Mouse (Mus musculus) urinary bladder, postnatal 36 days (tissue): ENCODE data around the gene Rxra.

Experiments
- DNase-seq, 2 experiments: peaks; one replicate each; pipeline ENCODE4 v3.0.0; 2022; ENCODE audit warnings: low spot score in 2 of 2, mixed read lengths in 1 of 2

Gene Rxra

GRCm38 (mm10) chr2:27738396-27738795, 62.2 kb downstream of the Rxra start:
- no peak for DNase-seq

- DNase-seq: peak; percentile 85 to 87
Observed at GRCm38 (mm10) chr2:27740091-27740608, 63.9 kb downstream of the Rxra start.

GRCm38 (mm10) chr2:27743177-27743576, 66.9 kb downstream of the Rxra start:
- DNase-seq: no peak

- DNase-seq: no peak
Observed at GRCm38 (mm10) chr2:27743863-27744611, 67.8 kb downstream of the Rxra start.

- DNase-seq: peak; percentile 86 to 90
Observed at GRCm38 (mm10) chr2:27744612-27745351, 68.5 kb downstream of the Rxra start.

- DNase-seq: peak; percentile 66 to 78
Observed at GRCm38 (mm10) chr2:27745673-27746620, 69.7 kb downstream of the Rxra start.

GRCm38 (mm10) chr2:27746854-27747253, 70.6 kb downstream of the Rxra start:
- DNase-seq: no peak

- no peak for DNase-seq
Observed at GRCm38 (mm10) chr2:27748984-27749383, 72.7 kb downstream of the Rxra start.

GRCm38 (mm10) chr2:27750399-27751134, 74.3 kb downstream of the Rxra start:
- no peak for DNase-seq

- DNase-seq: no peak
Observed at GRCm38 (mm10) chr2:27751135-27751519, 74.9 kb downstream of the Rxra start.

- DNase-seq: no peak
Observed at GRCm38 (mm10) chr2:27751803-27752202, 75.6 kb downstream of the Rxra start.

GRCm38 (mm10) chr2:27754094-27754493, 77.9 kb downstream of the Rxra start:
- no peak for DNase-seq

- DNase-seq: no peak
Observed at GRCm38 (mm10) chr2:27755986-27756641, 79.9 kb downstream of the Rxra start.

GRCm38 (mm10) chr2:27758414-27759301, 82.4 kb downstream of the Rxra start:
- peak; percentile 86 to 95 for DNase-seq

- DNase-seq: no peak
Observed at GRCm38 (mm10) chr2:27759431-27759830, 83.2 kb downstream of the Rxra start.

GRCm38 (mm10) chr2:27761260-27761995, 85.2 kb downstream of the Rxra start:
- no peak for DNase-seq

GRCm38 (mm10) chr2:27761996-27762340, 85.7 kb downstream of the Rxra start:
- no peak for DNase-seq

GRCm38 (mm10) chr2:27762509-27762908, 86.3 kb downstream of the Rxra start:
- no peak for DNase-seq
